In the genomic region with DNA sequence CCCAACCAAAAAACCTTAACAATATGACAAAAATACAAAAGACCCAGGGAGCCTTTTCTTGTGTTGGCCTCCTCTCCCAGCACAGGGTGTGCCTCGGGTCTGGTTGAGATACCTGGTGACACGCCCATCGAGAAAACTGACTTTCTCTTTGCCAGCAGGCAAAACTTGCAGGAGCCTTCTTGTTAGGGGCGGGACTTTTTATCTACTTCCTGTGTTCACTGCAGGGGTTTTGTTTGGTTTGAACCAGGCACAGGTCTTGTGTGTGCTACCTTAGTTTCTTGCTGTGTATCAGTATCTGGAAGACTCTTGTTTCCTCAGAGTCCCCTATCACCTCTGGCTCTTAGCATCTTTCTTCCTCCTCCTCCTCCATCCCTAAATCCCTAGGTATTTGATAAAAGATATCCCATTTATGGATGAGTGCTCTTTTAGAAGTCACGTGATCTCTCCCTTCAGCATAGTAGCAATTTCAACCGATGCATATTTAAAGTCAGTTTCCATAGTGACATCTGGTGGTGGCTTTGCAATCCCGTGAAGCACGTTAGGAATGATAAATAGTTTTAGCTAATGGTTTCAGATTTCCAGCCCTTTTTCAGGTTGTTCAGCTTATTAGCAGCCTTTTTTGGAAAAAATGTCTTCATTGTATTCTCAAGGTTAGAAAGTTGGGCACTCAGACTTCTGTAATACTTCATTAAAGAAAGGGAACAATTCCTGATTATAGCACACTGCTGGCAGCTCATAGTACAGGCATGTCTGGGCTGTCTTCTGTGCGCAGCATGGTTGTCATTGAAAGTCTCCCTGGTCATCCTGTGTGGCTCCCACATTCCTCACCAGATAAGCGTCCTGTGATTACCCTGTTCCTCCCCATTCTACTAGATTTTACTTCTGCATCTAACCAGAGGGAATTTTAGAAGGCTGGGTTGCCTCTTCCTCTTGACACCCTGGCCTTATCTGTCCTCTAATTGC, we compare ENCODE assay signal across 9 mouse cellular contexts. TPM values are rescaled to one million over a fixed set of nuclear protein-coding genes. Genes with fewer than 3 reads are reported as not detected.
A peak's percentile ranks its signal among the peaks of the same experiment; 100 is the strongest.
DNase-seq lines count a peak whose midpoint lies in the region; ATAC-seq lines count a peak whose summit lies in the region.
"Had no signal": no experiment of that assay in that cellular context is flagged by ENCODE, and none has a peak within 500 bp of the region (broad histone marks: within the 10 kb centered on the region; RNA-seq: fewer than 3 reads in every experiment).

No protein-coding gene starts in this region.

- H3K4me1 ChIP-seq in intestine, embryonic 15.5 days (replicated peaks): 0 out of 2 replicates have a peak, but pooled peaks cover 3% of the 10 kb centered on the region
- peaks cover 11% of the 10 kb centered on the region for H3K4me1 ChIP-seq in midbrain, embryonic 15.5 days

- no peaks in the 10 kb centered on the region for H3K9me3 ChIP-seq in intestine, embryonic 15.5 days
- no peaks in the 10 kb centered on the region for H3K9me3 ChIP-seq in midbrain, embryonic 15.5 days

- H3K9ac ChIP-seq in intestine, embryonic 15.5 days: no peak overlapping the region
- no peak overlapping the region for H3K9ac ChIP-seq in midbrain, embryonic 15.5 days

- ATAC-seq in intestine, embryonic 15.5 days: peak; percentile 62
- ATAC-seq in midbrain, embryonic 15.5 days (replicated peaks): peak; percentile 82

- H3K27ac ChIP-seq in intestine, embryonic 15.5 days: no peak overlapping the region
- H3K27ac ChIP-seq in midbrain, embryonic 15.5 days: no peak overlapping the region
- H3K27ac ChIP-seq: macrophage had no signal

- H3K4me3 ChIP-seq in intestine, embryonic 15.5 days (replicated peaks): no peak overlapping the region
- no peak overlapping the region for H3K4me3 ChIP-seq in midbrain, embryonic 15.5 days

- DNase-seq in cerebellum, adult 9-10 months: peak; percentile 70
- no peak for DNase-seq in cerebellum, adult 9-11 months
- DNase-seq in 416B (ENCODE audit: low read depth): peak; percentile 6
- DNase-seq in fibroblast of lung, adult 2 months (ENCODE audit: low read depth): peak; percentile 61
- DNase-seq in T-cell, adult 2 months (ENCODE audit: low spot score): no peak
- DNase-seq in spleen, postnatal 14 days (ENCODE audit: low spot score in 2 of 2): no peak

- 0 out of 2 replicates have a peak, but pooled peaks cover 3% of the 10 kb centered on the region for H3K36me3 ChIP-seq in intestine, embryonic 15.5 days
- no peaks in the 10 kb centered on the region for H3K36me3 ChIP-seq in midbrain, embryonic 15.5 days (replicated peaks)

- no peak overlapping the region; the same call in 1 of the 2 replicates for H3K4me2 ChIP-seq in intestine, embryonic 15.5 days (replicated peaks)
- H3K4me2 ChIP-seq in midbrain, embryonic 15.5 days: no peak overlapping the region; the same call in 1 of the 2 replicates

- no peaks in the 10 kb centered on the region for H3K27me3 ChIP-seq in intestine, embryonic 15.5 days (replicated peaks)
- no peaks in the 10 kb centered on the region for H3K27me3 ChIP-seq in midbrain, embryonic 15.5 days (replicated peaks)

- 29% methylated on average over 10 of the region's 10 CpGs for WGBS in intestine, embryonic 15.5 days
- WGBS in midbrain, embryonic 15.5 days: 26% methylated on average over 10 of the region's 10 CpGs

RNA-seq across cellular contexts. Expression of a gene that starts 50.4 kb away (rescaled TPM):
- 13.4 and 14.8 TPM in 2 replicates for polyA plus RNA-seq in intestine, embryonic 15.5 days (2015; fragmentation: Nextera tagmentation; extraction: Ambion mirVana)
- polyA plus RNA-seq in midbrain, embryonic 15.5 days (2015; fragmentation: Nextera tagmentation; extraction: Ambion mirVana): 11.8 and 14.0 TPM in 2 replicates

Comparison
In these comparisons a context has a peak if more than half of its experiments do, and no peak if none do; other contexts are left out.
1. DNase-seq: peak in cerebellum, adult 9-10 months (single experiment), 416B (single experiment) and fibroblast of lung, adult 2 months (single experiment); none in cerebellum, adult 9-11 months (single experiment), T-cell, adult 2 months (single experiment) and spleen, postnatal 14 days (0 of 2).